Mouse (Mus musculus) embryo, embryonic 11 days (tissue): ENCODE results near the gene Vsnl1.

Experiments used
- DNase-seq: peaks from one replicate; pipeline ENCODE4 v3.0.0-alpha.2; 2015

The Vsnl1 gene

GRCm38 (mm10) chr12:11379396-11379795 lies 57.0 kb downstream of the Vsnl1 start:
- DNase-seq = no peak

GRCm38 (mm10) chr12:11370056-11370455 lies 66.4 kb downstream of the Vsnl1 start:
- no peak for DNase-seq

- no peak for DNase-seq
Measured at GRCm38 (mm10) chr12:11367099-11367765, 69.2 kb downstream of the Vsnl1 start.

- no peak for DNase-seq
Measured at GRCm38 (mm10) chr12:11364870-11365269, 71.5 kb downstream of the Vsnl1 start.

- DNase-seq = no peak
Measured at GRCm38 (mm10) chr12:11362435-11362834, 74.0 kb downstream of the Vsnl1 start.

- peak; percentile 85 for DNase-seq
Measured at GRCm38 (mm10) chr12:11350895-11351294, 85.5 kb downstream of the Vsnl1 start.

- no peak for DNase-seq
Measured at GRCm38 (mm10) chr12:11349870-11350269, 86.5 kb downstream of the Vsnl1 start.

GRCm38 (mm10) chr12:11348423-11348822 lies 88.0 kb downstream of the Vsnl1 start:
- DNase-seq = no peak

GRCm38 (mm10) chr12:11345963-11346362 lies 90.5 kb downstream of the Vsnl1 start:
- no peak for DNase-seq

- DNase-seq = no peak
Measured at GRCm38 (mm10) chr12:11342020-11342600, 94.3 kb downstream of the Vsnl1 start.

GRCm38 (mm10) chr12:11338251-11338650 lies 98.2 kb downstream of the Vsnl1 start:
- no peak for DNase-seq

GRCm38 (mm10) chr12:11336845-11337244 lies 99.6 kb downstream of the Vsnl1 start:
- DNase-seq = peak; percentile 67

- DNase-seq = no peak
Measured at GRCm38 (mm10) chr12:11326483-11326882, 109.9 kb downstream of the Vsnl1 start.

- DNase-seq = no peak
Measured at GRCm38 (mm10) chr12:11324480-11324879, 111.9 kb downstream of the Vsnl1 start.

GRCm38 (mm10) chr12:11317671-11318070 lies 118.7 kb downstream of the Vsnl1 start:
- DNase-seq = no peak

- DNase-seq = no peak
Measured at GRCm38 (mm10) chr12:11313840-11314239, 122.6 kb downstream of the Vsnl1 start.

GRCm38 (mm10) chr12:11311106-11311505 lies 125.3 kb downstream of the Vsnl1 start:
- DNase-seq = no peak

GRCm38 (mm10) chr12:11306753-11307645 lies 129.4 kb downstream of the Vsnl1 start:
- DNase-seq = no peak

- no peak for DNase-seq
Measured at GRCm38 (mm10) chr12:11300858-11301257, 135.6 kb downstream of the Vsnl1 start.

GRCm38 (mm10) chr12:11286382-11286781 lies 150.0 kb downstream of the Vsnl1 start:
- no peak for DNase-seq

GRCm38 (mm10) chr12:11281584-11281983 lies 154.8 kb downstream of the Vsnl1 start:
- no peak for DNase-seq

- DNase-seq = no peak
Measured at GRCm38 (mm10) chr12:11279886-11280285, 156.5 kb downstream of the Vsnl1 start.

GRCm38 (mm10) chr12:11277207-11277606 lies 159.2 kb downstream of the Vsnl1 start:
- no peak for DNase-seq

- DNase-seq = no peak
Measured at GRCm38 (mm10) chr12:11276632-11277031, 159.8 kb downstream of the Vsnl1 start.
